Mouse (Mus musculus): ENCODE measurements around the gene Scrg1.
"Not testable (repeated sequence)": the region's sequence is repeated elsewhere in the genome, so short reads cannot be mapped to it uniquely, and the experiment has no call there.

Scrg1 gene

DNA sequence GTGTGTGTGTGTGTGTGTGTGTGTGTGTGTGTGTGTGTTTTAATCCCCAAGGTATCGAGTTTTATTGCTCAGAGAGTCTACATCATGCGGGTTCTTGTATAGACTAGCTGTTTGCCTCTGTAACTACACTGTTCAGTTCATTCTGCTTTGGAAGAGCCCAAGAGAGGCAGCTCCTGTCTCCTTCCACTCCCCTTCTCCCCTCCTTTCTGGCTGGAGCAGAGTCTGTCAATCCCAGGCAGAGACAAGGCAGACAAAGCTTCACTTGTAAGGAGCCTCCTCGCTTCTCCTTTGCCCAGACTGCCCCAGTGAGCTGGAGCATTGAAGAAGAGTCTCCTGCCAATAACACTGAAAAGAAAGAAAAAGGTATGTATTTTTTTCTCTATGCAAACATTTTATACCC is at the start of gene Scrg1:
Gene Scrg1 (plus strand): TSS at position 159 of the 400 bp plus-strand sequence.
- DNase-seq = no peak

DNA sequence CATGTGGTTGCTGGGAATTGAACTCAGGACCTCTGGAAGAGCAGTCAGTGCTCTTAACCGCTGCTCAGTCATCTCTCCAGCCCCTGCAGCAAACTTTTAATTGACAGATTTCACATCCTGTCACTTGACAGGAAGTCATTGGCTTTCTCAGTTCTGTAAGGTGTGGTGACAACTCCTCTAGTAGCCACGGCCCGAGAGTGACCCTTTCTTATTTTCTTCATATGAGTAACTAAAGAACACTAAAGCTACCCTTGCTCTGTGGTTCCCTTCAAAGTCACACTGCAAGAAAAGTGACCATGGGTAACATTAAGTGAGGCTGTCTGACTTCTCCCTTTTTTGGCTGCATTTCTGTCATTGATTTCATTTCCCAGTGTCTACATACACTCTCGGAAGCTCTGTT is 49.4 kb upstream of the Scrg1 start:
- DNase-seq = no peak

- no peak for DNase-seq
Observed at GRCm38 (mm10) chr8:57409333-57409732, 46.4 kb upstream of the Scrg1 start.

GRCm38 (mm10) chr8:57409779-57410472 is 45.8 kb upstream of the Scrg1 start:
- no peak for DNase-seq

GRCm38 (mm10) chr8:57410473-57410863 is 45.3 kb upstream of the Scrg1 start:
- DNase-seq = no peak

DNA sequence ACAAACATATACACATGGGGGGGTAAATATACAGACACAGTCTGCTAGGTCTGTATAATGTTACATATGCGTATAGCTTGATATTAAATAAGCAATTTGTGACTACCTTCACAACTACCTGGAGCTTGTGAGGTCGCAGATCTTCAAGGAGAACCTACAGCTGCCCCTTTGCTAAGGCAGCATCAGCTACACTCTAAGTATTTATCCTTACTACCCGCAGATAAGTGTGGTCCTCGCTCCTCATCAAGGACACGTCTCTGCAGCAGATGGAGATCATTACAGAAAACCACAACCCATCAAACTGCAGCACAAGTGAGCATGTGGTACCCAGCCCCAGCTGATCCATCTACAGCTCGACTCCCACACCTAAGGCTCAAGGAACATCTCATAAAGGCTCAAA is 44.4 kb upstream of the Scrg1 start:
- DNase-seq = no peak

- DNase-seq = no peak
Observed at GRCm38 (mm10) chr8:57416827-57417226, 38.9 kb upstream of the Scrg1 start.

DNA sequence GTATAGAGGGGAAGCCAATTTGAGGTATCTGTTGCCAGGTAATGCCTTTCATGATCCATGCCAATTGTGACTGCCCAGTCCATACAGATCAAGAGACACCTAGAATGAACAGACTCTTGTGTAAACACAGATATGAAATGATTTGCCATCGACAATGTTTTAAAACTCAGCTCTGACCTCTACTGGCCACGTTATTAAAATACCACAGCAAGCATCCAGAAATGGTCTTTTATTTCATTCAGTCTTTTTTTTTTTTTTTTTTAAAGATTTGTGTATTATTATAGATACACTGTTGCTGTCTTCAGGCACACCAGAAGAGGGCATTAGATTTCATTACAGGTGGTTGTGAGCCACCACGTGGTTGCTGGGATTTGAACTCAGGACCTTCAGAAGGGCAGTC is 29.6 kb upstream of the Scrg1 start:
- DNase-seq = no peak

DNA sequence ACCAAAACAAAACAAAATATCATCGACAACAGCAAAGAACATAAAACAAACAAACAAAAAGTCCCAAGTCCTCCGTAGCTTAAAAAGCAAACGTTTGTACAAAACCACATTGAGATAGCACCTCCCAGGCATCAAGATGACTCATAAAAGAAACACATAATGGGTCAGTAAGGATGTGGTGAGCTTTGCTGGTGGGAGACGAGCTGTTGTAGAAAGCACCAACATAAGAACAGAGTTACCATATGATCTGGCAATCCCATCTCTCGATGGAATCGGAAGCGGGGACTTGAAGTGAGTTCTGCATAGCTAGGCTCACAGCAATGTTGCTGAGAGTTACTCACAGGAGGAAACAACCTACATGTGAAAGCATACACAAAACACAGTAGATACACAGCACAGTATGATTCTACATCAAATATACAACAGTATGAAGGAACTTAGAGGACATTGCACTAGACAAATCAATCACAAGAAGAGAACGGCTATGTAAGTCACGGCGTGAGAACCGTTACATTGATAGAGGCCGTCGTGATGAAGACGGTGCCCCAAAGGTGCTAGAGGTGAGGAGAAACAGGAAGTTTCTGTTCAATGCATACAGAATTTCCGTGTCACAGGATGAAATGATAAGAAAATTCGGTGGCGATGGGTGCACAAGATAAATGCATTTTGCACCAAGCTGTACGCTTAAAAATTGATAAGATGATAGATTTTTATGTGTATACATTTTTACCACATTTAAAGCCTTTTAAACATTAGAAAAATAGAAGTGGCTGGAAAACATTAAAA is 27.9 kb upstream of the Scrg1 start:
- no peak for DNase-seq

DNA sequence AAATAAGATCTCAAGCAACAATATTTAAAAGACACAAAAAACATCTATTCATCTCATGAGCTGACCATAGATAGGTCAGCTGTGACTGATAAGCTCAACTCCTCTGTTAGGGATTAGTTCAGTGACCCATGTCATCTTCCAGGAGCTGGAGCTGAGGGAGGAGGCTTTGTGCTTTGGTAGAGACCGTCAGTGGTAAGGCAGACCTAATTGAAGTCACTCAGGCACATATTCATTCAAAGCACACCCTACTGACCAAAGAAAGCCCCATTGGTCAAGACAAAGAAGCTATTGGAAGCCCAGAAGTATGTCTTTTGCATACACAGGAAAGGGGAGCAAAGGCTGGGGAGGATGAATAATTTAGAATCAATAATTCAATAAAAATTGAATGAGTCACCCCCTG is 27.2 kb upstream of the Scrg1 start:
- DNase-seq = no peak

DNA sequence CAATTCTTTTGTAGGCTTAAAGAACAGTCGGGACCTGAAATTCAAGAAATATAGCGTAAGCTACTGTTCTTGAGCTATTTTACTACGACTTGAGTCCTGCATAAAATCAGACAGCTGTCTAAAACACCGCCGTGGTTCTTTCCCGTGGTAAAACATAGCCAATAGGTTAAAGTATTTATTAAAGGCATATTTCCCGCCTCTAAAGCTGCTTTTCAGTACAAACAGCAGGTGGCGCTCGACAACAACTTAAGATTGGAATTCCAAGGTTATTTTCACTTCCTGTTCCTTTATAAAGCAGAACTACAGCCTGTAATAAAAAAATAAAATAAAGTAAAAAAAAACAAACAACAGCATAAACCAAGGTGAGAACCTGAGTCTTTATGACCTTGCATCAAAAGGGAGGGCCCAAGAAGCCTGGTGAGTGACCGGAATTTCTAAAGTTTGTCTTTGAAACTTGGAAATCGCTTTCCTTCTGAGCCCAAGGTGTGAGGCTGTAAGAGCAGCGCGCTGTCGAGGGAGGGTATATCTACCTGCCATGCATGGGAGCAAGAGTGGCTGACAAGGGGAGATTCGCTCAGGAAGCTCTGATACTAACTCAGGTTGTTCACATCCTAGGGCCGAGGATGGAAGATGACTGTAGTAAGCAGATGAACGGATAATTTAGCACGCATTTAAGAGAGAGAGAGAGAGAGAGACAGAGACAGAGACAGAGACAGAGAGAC is 26.4 kb upstream of the Scrg1 start:
- DNase-seq = peak; percentile 66 to 77

DNA sequence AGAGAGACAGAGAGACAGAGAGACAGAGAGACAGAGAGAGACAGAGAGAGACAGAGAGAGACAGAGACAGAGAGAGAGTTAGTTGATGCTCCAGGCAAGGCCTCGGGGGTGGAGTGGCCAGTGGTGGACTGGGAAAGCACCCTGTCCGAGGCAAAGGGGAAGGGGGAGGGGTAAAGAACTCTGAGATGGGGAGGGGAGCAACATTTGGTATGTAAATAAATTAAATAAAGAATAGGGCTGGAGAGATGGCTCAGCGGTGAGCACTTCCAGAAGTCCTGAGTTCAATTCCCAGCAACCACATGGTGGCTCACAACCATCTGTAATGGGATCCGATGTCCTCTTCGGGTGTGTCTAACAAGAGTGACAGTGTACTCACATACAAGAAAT is 25.8 kb upstream of the Scrg1 start:
- not testable (repeated sequence) for DNase-seq

DNA sequence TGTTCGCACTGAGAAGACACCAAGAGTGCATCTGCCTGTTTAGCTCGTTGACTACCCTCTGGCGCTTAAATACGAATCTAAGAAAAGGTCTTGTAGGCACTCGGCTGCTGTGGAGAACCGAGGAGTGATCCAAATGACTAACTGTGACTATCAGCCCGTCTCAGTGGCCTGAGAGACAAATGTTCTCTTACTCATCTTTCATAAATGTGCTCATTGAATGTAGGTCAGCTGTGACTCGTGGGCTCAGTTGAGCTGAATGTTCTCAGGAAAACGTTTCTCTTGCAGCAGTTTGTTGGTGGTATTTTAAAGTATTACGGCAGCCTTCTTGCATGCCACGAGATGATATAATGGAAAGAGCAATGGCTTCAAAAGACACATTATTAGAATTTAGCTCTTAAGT is 24.8 kb upstream of the Scrg1 start:
- DNase-seq = no peak

- no peak for DNase-seq
Observed at GRCm38 (mm10) chr8:57432802-57433201, 22.9 kb upstream of the Scrg1 start.

GRCm38 (mm10) chr8:57435768-57436436 is 19.8 kb upstream of the Scrg1 start:
- peak; percentile 48 to 70 for DNase-seq

- no peak for DNase-seq
Observed at GRCm38 (mm10) chr8:57436437-57436796, 19.3 kb upstream of the Scrg1 start.

GRCm38 (mm10) chr8:57441131-57441530 is 14.6 kb upstream of the Scrg1 start:
- DNase-seq = no peak

GRCm38 (mm10) chr8:57441556-57441955 is 14.2 kb upstream of the Scrg1 start:
- no peak for DNase-seq

GRCm38 (mm10) chr8:57443289-57443688 is 12.4 kb upstream of the Scrg1 start:
- DNase-seq = no peak

GRCm38 (mm10) chr8:57445901-57446300 is 9.8 kb upstream of the Scrg1 start:
- DNase-seq = not testable (repeated sequence)

- no peak for DNase-seq
Observed at GRCm38 (mm10) chr8:57450726-57451125, 5.0 kb upstream of the Scrg1 start.

DNA sequence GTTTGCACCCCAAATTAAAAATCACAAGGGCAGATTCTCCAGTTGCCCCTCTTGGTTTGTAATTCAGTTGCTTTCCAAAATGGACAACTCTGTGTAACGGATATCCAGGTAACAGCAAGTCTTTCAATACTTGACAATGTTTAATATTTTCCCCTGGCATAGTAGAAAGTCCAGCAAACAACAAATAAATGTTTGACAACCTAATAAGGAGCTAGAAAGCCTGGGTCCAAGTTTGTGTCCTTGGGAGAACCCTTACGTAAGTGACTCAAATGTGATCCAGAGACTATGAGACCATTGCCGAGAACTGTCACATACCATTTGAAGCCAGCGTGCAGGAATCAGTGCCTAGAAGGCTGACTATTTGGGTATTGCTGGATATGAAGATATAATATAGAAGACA is 3.8 kb upstream of the Scrg1 start:
- no peak for DNase-seq

DNA sequence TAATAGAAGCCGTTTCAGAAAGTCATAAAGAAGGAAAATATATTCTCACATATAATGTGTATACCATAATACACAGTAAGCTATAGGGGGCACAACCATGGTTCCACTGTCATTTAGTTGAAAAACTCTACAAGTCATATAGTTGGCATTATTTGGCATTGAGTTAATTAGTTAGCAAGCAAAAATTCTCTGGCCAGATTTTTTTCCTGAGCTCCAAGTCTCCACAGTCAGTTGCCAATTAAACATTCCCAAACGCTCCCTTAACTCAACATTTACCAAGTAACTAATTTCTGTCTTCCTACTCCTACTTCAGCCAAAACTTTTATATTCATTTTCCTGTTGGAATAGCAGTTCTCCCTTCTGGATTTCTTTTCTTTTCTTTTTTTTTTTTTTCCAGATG is 2.4 kb upstream of the Scrg1 start:
- DNase-seq = no peak

Measured in cerebellum, postnatal 36 days (tissue).